Mouse (Mus musculus) neural tube, embryonic 14.5 days (tissue): ENCODE results near the gene Cd63. TPM values are rescaled to one million over a fixed set of nuclear protein-coding genes. Genes with fewer than 3 reads are reported as not detected.

Experiments
- ATAC-seq: fragments of 200-750 bp; cut with Nextera tagmentation; 2 replicates; pipeline ENCODE4 v1.8.0; 2017; ENCODE audit warnings: low read depth, mild to moderate bottlenecking, moderate TSS enrichment, moderate library complexity
- H3K27ac ChIP-seq: fragments of 300-500 bp; sonication (generic); 2 replicates; pipeline ENCODE4 v1.5.1; 2014; ENCODE audit warnings: low read depth, mild to moderate bottlenecking, control low read depth, low read length, moderate library complexity, mixed read lengths
- H3K27me3 ChIP-seq: fragments of 300-500 bp; sonication (generic); 2 replicates; pipeline ENCODE4 v1.6.1; 2014; ENCODE audit warnings: low read length; ENCODE audit not compliant: control insufficient read depth, insufficient read depth
- H3K36me3 ChIP-seq: fragments of 300-500 bp; sonication (generic); 2 replicates; pipeline ENCODE4 v1.6.1; 2014; ENCODE audit warnings: low read length, mixed read lengths; ENCODE audit not compliant: control insufficient read depth, insufficient read depth
- H3K4me1 ChIP-seq: fragments of 300-500 bp; sonication (generic); 2 replicates; pipeline ENCODE4 v1.6.1; 2014; ENCODE audit warnings: low read length; ENCODE audit not compliant: control insufficient read depth, insufficient read depth
- H3K4me2 ChIP-seq: fragments of 300-500 bp; sonication (generic); 2 replicates; pipeline ENCODE4 v1.6.1; 2014; ENCODE audit warnings: mild to moderate bottlenecking, low read depth, low read length, control low read depth
- H3K4me3 ChIP-seq: fragments of 300-500 bp; sonication (generic); 2 replicates; pipeline ENCODE4 v1.5.1; 2014; ENCODE audit warnings: low read depth, low read length, control low read depth, mixed read lengths
- H3K9ac ChIP-seq: fragments of 300-500 bp; sonication (generic); replicated peaks from 2 replicates; pipeline ENCODE4 v1.6.1; 2014; ENCODE audit warnings: low read depth, mild to moderate bottlenecking, control low read depth, low read length, mixed read lengths
- H3K9me3 ChIP-seq: fragments of 300-500 bp; sonication (generic); 2 replicates; pipeline ENCODE4 v1.6.1; 2016; ENCODE audit warnings: low read length; ENCODE audit not compliant: control insufficient read depth
- WGBS: fragments of 180-500 bp; shearing (Covaris S2); extraction: QIAGEN DNeasy Blood & Tissue Kit; methylation state at CpG from one replicate; pipeline ENCODE4 v1.1.7; 2014; 5-methylcytosine and 5-hydroxymethylcytosine counted together
- polyA plus RNA-seq: library from polyadenylated mRNA; unstranded; fragments of >200 nt; fragmentation: Nextera tagmentation; extraction: Ambion mirVana; gene quantifications from 2 replicates; pipeline ENCODE4 v1.2.1, GENCODE M21; 2014

Cd63 gene
- polyA plus RNA-seq, 1 experiment from 2014 or later: 146 TPM

DNA sequence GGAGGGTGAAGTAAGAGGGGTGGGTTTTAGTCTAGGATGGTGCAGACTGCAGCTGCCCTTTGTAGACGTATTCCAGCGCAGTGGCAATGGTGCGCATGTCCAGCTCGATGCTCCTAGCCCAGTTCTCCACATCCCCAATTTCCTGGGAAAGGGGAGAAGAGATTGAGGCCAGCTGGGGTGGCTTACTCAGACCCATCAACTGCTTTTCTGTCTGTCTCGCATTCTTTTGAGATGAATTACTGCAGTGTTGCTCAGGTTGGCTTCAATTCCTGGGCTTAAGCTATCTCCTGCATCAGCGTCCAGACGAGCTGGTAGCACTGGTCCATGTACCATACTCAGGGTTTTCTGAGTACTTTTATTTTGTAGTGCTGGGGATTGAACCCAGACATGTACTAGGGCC lies 19.2 kb downstream of the Cd63 start:
- Histone ChIP-seq H3K36me3 (no peaks in the 10 kb centered on the region), H3K4me1 (peaks cover 22% of the 10 kb centered on the region)

DNA sequence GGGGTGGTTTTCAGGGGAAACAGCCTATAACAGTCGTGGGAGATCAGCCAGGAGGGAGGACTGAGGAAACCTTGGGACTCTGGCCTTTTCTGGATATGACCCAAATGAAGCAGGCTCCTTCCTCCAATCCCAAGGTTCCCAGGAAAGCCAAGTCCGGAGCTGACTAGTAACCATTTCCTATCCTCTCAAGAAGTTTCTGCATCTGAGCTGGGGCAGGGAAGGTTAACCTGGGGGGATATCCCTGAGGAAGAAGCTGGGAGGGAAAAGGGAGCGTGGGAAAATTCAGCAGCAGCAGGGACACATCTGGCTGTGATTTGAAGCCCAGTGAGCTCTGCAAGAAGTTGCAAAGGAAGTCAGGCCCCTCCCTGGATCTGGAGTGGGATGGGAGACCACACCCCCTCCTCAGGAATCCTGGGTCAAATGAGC lies 20.0 kb downstream of the Cd63 start:
- Histone ChIP-seq H3K27me3 (no peaks in the 10 kb centered on the region), H3K4me3 (no peak overlapping the region), H3K4me2 (no peak overlapping the region; the same call in 1 of the 2 replicates), H3K27ac (no peak overlapping the region), H3K9me3 (no peaks in the 10 kb centered on the region), H3K36me3 (no peaks in the 10 kb centered on the region), H3K4me1 (peaks cover 22% of the 10 kb centered on the region), H3K9ac (no peak overlapping the region)
- WGBS: 85% methylated on average over 3 of the region's 3 CpGs
- no peak for ATAC-seq

More for the DNA sequence above, 19.2 kb downstream of the Cd63 start:
- Histone ChIP-seq H3K4me3 (no peak overlapping the region), H3K27me3 (no peaks in the 10 kb centered on the region), H3K4me2 (no peak overlapping the region), H3K27ac (no peak overlapping the region), H3K9me3 (no peaks in the 10 kb centered on the region), H3K9ac (no peak overlapping the region)
- 84% methylated on average over 7 of the region's 7 CpGs for WGBS
- ATAC-seq: no peak

- Histone ChIP-seq H3K36me3 (no peaks in the 10 kb centered on the region), H3K4me2 (no peak overlapping the region; the same call in 1 of the 2 replicates), H3K9me3 (no peaks in the 10 kb centered on the region), H3K27me3 (no peaks in the 10 kb centered on the region; the same call in 1 of the 2 replicates), H3K4me3 (no peak overlapping the region), H3K27ac (no peak overlapping the region), H3K4me1 (peaks cover 22% of the 10 kb centered on the region), H3K9ac (no peak overlapping the region)
- WGBS: 87% methylated on average over 1 of the region's 1 CpGs
- no peak for ATAC-seq
These were observed 20.5 kb downstream of the Cd63 start for GRCm38 (mm10) chr10:128921251-128921650.

GRCm38 (mm10) chr10:128921883-128922821 lies 21.4 kb downstream of the Cd63 start:
- WGBS: 71% methylated on average over 16 of the region's 16 CpGs
- ATAC-seq: no peak
- Histone ChIP-seq H3K27me3 (no peaks in the 10 kb centered on the region; the same call in 1 of the 2 replicates), H3K4me1 (peaks cover 22% of the 10 kb centered on the region), H3K9ac (no peak overlapping the region), H3K4me3 (peak overlapping the region; percentile 67), H3K36me3 (no peaks in the 10 kb centered on the region), H3K9me3 (no peaks in the 10 kb centered on the region), H3K4me2 (peak overlapping the region; percentile 75), H3K27ac (peak overlapping the region; percentile 85; the same call in 1 of the 2 replicates)

GRCm38 (mm10) chr10:128922822-128923012 lies 21.9 kb downstream of the Cd63 start, which contains the start of gene Rdh5:
TSS of gene Rdh5 (minus strand) at chr10:128922888.
- H3K9ac ChIP-seq: peak within 1 kb of the TSS; percentile 64
- peak within 1 kb of the TSS; percentile 75 for H3K4me2 ChIP-seq
- peaks cover 22% of the 10 kb centered on the region for H3K4me1 ChIP-seq
- peak within 1 kb of the TSS; percentile 67 for H3K4me3 ChIP-seq
- H3K27ac ChIP-seq: peak within 1 kb of the TSS; percentile 85
- WGBS: 9% methylated on average over 1 of the region's 1 CpGs
- ATAC-seq: no peak
- no peaks in the 10 kb centered on the region; the same call in 1 of the 2 replicates for H3K27me3 ChIP-seq
- H3K36me3 ChIP-seq: no peaks in the 10 kb centered on the region
- H3K9me3 ChIP-seq: no peaks in the 10 kb centered on the region

DNA sequence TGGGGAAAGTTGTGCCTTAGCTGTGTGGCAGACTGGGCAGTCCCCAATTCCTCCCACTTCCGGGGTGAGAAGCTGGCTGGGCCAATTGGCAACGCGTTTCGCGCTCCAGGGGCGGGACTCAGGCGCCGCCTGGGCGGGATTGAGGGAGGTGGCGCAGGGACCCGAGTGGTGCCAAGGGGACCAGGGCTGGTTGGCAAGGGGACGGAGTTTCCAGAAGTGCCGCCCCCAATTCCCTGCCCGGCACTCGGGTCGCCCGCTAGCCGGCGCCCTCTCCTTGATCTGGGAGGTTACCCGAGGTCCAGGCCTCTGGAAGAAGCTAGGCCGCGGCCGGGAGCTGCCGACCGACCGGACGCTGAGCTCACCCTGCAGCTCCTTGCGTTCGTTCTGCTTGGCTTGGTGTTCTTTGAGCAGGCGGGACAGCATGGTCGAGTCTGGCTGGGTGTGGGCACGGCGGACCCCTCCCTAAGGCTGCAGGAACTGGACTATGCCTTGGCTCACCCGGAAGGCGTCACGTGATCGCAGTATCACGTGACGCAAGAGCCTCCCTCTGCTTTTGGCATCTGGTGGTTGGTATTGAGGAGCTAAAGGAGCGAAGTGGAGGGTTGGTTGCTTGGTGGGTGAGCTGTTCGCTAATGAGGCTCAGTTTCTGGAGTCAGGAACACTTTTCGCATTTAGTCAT lies 22.4 kb downstream of the Cd63 start:
- ATAC-seq: peak; percentile 96
- WGBS: under 1% methylated on average over 42 of the region's 42 CpGs

GRCm38 (mm10) chr10:128923935-128924334 lies 23.1 kb downstream of the Cd63 start, which contains the start of gene Bloc1s1:
TSS of gene Bloc1s1 (minus strand) at chr10:128924035.
- 58% methylated on average over 9 of the region's 9 CpGs for WGBS
- H3K4me1 ChIP-seq: peaks cover 19% of the 10 kb centered on the region

More for the DNA sequence above, 22.4 kb downstream of the Cd63 start:
- Histone ChIP-seq H3K4me2 (peak overlapping the region; percentile 75), H3K27me3 (no peaks in the 10 kb centered on the region; the same call in 1 of the 2 replicates), H3K36me3 (no peaks in the 10 kb centered on the region), H3K9ac (peak overlapping the region; percentile 64), H3K4me3 (peak overlapping the region; percentile 67), H3K27ac (peak overlapping the region; percentile 85), H3K9me3 (no peaks in the 10 kb centered on the region), H3K4me1 (peaks cover 22% of the 10 kb centered on the region)

DNA sequence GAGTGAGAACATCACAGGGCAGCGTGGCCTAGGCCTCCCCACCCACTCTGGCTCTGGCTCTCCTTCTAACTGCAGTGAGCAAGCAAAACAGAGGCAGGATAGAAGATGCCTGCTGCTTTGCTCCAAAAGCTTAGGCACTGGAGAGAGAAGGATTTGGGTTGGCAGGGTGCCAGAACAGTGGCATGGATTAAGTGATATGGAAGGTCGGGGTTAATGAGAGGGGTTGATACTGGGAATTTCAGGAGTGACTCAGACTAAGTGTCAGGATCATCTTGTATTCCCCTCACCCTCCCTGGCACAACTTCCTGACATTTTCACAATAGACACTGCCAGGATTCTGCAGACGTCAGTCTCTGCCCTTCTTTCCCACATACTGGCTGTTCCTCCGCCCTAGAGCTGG lies 27.6 kb downstream of the Cd63 start:
- Histone ChIP-seq H3K4me1 (peaks cover 6% of the 10 kb centered on the region), H3K4me2 (no peak overlapping the region), H3K4me3 (no peak overlapping the region), H3K9me3 (no peaks in the 10 kb centered on the region), H3K36me3 (no peaks in the 10 kb centered on the region), H3K27me3 (peaks cover 11% of the 10 kb centered on the region), H3K27ac (no peak overlapping the region), H3K9ac (no peak overlapping the region)
- ATAC-seq: no peak
- WGBS: 35% methylated on average over 4 of the region's 4 CpGs

More at GRCm38 (mm10) chr10:128923935-128924334, 23.1 kb downstream of the Cd63 start, which contains the start of gene Bloc1s1:
- peak within 1 kb of the TSS; percentile 67 for H3K4me3 ChIP-seq
- no peaks in the 10 kb centered on the region for H3K9me3 ChIP-seq
- peak within 1 kb of the TSS; percentile 75 for H3K4me2 ChIP-seq
- peak within 1 kb of the TSS; percentile 85 for H3K27ac ChIP-seq
- no peak for ATAC-seq
- H3K36me3 ChIP-seq: no peaks in the 10 kb centered on the region
- H3K9ac ChIP-seq: peak within 1 kb of the TSS; percentile 64
- peaks cover 3% of the 10 kb centered on the region; the same call in 1 of the 2 replicates for H3K27me3 ChIP-seq
